Mouse (Mus musculus): ENCODE measurements at regions not wholly inside any gene's neighbourhood (a gene's known extent, or its start where the extent isn't known, plus 50 kb on each side); places are given as distances from the start of the nearest gene placed in this dataset.

DNA sequence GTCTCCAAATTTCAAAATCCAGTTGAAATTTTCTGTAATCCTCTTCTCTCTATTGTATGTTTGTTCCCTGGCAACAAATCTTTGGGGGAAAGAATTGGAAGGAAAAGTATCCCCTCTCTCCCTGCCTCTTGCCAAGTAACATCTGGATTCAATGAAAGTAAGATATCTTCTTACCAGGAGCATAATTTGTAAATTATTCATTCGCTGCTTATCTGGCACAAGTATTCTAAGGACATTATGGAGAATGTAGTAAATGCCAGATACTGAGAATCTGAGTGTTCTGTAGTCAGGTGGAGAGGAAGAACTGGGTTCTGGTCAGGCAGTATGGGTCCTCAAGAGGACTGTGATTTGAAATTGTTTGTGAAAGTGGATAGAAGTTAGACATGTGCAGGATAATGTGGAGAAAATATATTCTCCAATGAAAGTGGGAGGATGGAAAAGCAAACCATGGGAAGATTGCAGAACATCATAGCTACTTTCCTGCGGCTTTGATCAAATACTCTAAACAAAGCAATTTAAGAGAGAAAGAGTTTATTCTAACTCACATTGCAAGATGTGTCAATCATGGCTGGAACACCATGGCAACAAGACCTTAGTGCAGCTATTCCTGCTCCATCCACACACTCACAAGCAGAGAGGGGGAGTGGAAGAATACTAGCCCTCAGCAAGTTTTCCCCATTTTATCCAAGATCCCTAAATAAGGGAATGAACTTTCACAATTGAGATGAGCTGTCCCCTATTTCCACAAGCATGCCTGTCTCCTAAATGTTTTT is 3327.1 kb upstream of the Gm6569 start:
- no peak for TF ChIP-seq CTCF (IDR thresholded peaks at IDR 0.05)
- no peak for TF ChIP-seq EP300 (IDR thresholded peaks at IDR 0.05)
